Mouse (Mus musculus) urinary bladder, postnatal 0 days (tissue): ENCODE results near the gene Kif1c. TPM values are rescaled to one million over a fixed set of nuclear protein-coding genes. Genes with fewer than 3 reads are reported as not detected.

Experiments
- microRNA-seq: library from miRNA; unstranded; fragments of <30 nt; microRNA quantifications from one replicate; pipeline ENCODE4, GENCODE M21; 2016
- polyA plus RNA-seq: library from polyadenylated mRNA; unstranded; fragments of >200 nt; fragmentation: Nextera tagmentation; extraction: Ambion mirVana; gene quantifications from 2 replicates; pipeline ENCODE4 v1.2.1, GENCODE M21; 2015

The Kif1c gene
- polyA plus RNA-seq: 4.8 and 5.8 TPM in 2 replicates

GRCm38 (mm10) chr11:70699722-70700556 is at the start of gene Kif1c, which contains the start of gene Inca1:
TSS of gene Kif1c (plus strand) at chr11:70700548.
TSS of gene Inca1 (minus strand) at chr11:70700155.

GRCm38 (mm10) chr11:70654198-70654922 is 46.0 kb upstream of the Kif1c start, which contains the start of gene Pfn1:
TSS of gene Pfn1 (minus strand) at chr11:70654644.

GRCm38 (mm10) chr11:70656964-70657363 is 43.4 kb upstream of the Kif1c start, which contains the start of gene Eno3:
TSS of gene Eno3 (plus strand) at chr11:70657202.

GRCm38 (mm10) chr11:70668771-70669505 is 31.4 kb upstream of the Kif1c start, which contains the start of gene Spag7:
TSS of gene Spag7 (minus strand) at chr11:70669416.

GRCm38 (mm10) chr11:70687601-70688199 is 12.6 kb upstream of the Kif1c start, which contains the start of gene Camta2:
TSS of gene Camta2 (minus strand) at chr11:70688105.

GRCm38 (mm10) chr11:70763936-70764808 is 63.8 kb downstream of the Kif1c start, which contains the start of gene Zfp3:
TSS of gene Zfp3 (plus strand) at chr11:70764209.

Small RNA genes lying within 50 kb of the gene (microRNA-seq; reads per million reads assigned to microRNA genes)
- gene Gm22760 (not detected), gene Mir6925 (not detected)

Other genes starting within 250 kb of the Kif1c start
- 25.1 and 27.3 TPM in 2 replicates for gene Med11, start 248.6 kb upstream of the Kif1c start, polyA plus RNA-seq
- 0.55 and 0.74 TPM in 2 replicates for gene Zmynd15, start 241.1 kb upstream of the Kif1c start, polyA plus RNA-seq
- gene Cxcl16, start 240.6 kb upstream of the Kif1c start, polyA plus RNA-seq: 11.8 and 17.9 TPM in 2 replicates
- 2.0 and 2.8 TPM in 2 replicates for gene Tm4sf5, start 195.3 kb upstream of the Kif1c start, polyA plus RNA-seq
- 0.58 and 0.60 TPM in 2 replicates for gene Vmo1, start 185.9 kb upstream of the Kif1c start, polyA plus RNA-seq
- 0.30 and 0.48 TPM in 2 replicates for gene Gltpd2, start 181.4 kb upstream of the Kif1c start, polyA plus RNA-seq
- gene Psmb6, start 175.2 kb upstream of the Kif1c start, polyA plus RNA-seq: 523 and 588 TPM in 2 replicates
- gene Gm40193, start 167.6 kb upstream of the Kif1c start, polyA plus RNA-seq: not detected in 2 replicates
- 11.7 and 12.5 TPM in 2 replicates for gene Pld2, start 160.5 kb upstream of the Kif1c start, polyA plus RNA-seq
- 6.9 and 7.3 TPM in 2 replicates for gene Mink1, start 137.7 kb upstream of the Kif1c start, polyA plus RNA-seq
- not detected in 2 replicates for gene 4930544D05Rik, start 84.7 kb upstream of the Kif1c start, polyA plus RNA-seq
- 0.57 and 0.93 TPM in 2 replicates for gene Chrne, start 81.3 kb upstream of the Kif1c start, polyA plus RNA-seq
- gene Gp1ba, start 61.4 kb upstream of the Kif1c start, polyA plus RNA-seq: 0.14 and 0.31 TPM in 2 replicates
- 54.3 and 65.0 TPM in 2 replicates for gene Rnf167, start 53.3 kb upstream of the Kif1c start, polyA plus RNA-seq
- gene Slc25a11, start 53.1 kb upstream of the Kif1c start, polyA plus RNA-seq: 107 and 111 TPM in 2 replicates
- 2,757 and 3,152 TPM in 2 replicates for gene Pfn1, start 45.9 kb upstream of the Kif1c start, polyA plus RNA-seq
- gene Eno3, start 43.3 kb upstream of the Kif1c start, polyA plus RNA-seq: 94.5 and 97.9 TPM in 2 replicates
- 132 and 135 TPM in 2 replicates for gene Spag7, start 31.1 kb upstream of the Kif1c start, polyA plus RNA-seq
- gene Camta2, start 12.4 kb upstream of the Kif1c start, polyA plus RNA-seq: 10.6 and 12.4 TPM in 2 replicates
- gene Inca1, start 393 bp upstream of the Kif1c start, polyA plus RNA-seq: 1.3 and 2.4 TPM in 2 replicates
- gene Zfp3, start 63.7 kb downstream of the Kif1c start, polyA plus RNA-seq: 3.5 and 3.6 TPM in 2 replicates
- gene Scimp, start 112.0 kb downstream of the Kif1c start, polyA plus RNA-seq: 0.53 TPM in 1 of 2 replicates, not detected in the other
- gene Rabep1, start 144.2 kb downstream of the Kif1c start, polyA plus RNA-seq: 22.8 and 26.2 TPM in 2 replicates